Mouse (Mus musculus) intestine, postnatal 0 days (tissue): Measurements from ENCODE around the gene Ggct. TPM values are rescaled to one million over a fixed set of nuclear protein-coding genes. Genes with fewer than 3 reads are reported as not detected.

ENCODE experiments used
- ATAC-seq: fragments of 200-750 bp; cut with Nextera tagmentation; 2 replicates; pipeline ENCODE4 v1.8.0; 2017; ENCODE audit warnings: mild to moderate bottlenecking, moderate TSS enrichment, moderate library complexity
- H3K27ac ChIP-seq: fragments of 300-500 bp; sonication (generic); 2 replicates; pipeline ENCODE4 v1.5.1; 2014; ENCODE audit warnings: mild to moderate bottlenecking, low read depth, low read length, moderate library complexity
- H3K27me3 ChIP-seq: fragments of 300-500 bp; sonication (generic); replicated peaks from 2 replicates; pipeline ENCODE4 v1.6.1; 2014; ENCODE audit warnings: low read length, mixed read lengths; ENCODE audit not compliant: control insufficient read depth, insufficient read depth
- H3K36me3 ChIP-seq: fragments of 300-500 bp; sonication (generic); 2 replicates; pipeline ENCODE4 v1.6.1; 2014; ENCODE audit warnings: mild to moderate bottlenecking, moderate library complexity; ENCODE audit not compliant: control insufficient read depth, insufficient read depth
- H3K4me1 ChIP-seq: fragments of 300-500 bp; sonication (generic); replicated peaks from 2 replicates; pipeline ENCODE4 v1.6.1; 2014; ENCODE audit warnings: antibody characterized with exemption, low read length, mixed read lengths; ENCODE audit not compliant: control insufficient read depth, insufficient read depth
- H3K4me2 ChIP-seq: fragments of 300-500 bp; sonication (generic); replicated peaks from 2 replicates; pipeline ENCODE4 v1.6.1; 2014; ENCODE audit warnings: low read depth, mild to moderate bottlenecking, moderate library complexity
- H3K4me3 ChIP-seq: fragments of 300-500 bp; sonication (generic); 2 replicates; pipeline ENCODE4 v1.5.1; 2014; ENCODE audit warnings: low read depth, low read length
- H3K9ac ChIP-seq: fragments of 300-500 bp; sonication (generic); 2 replicates; pipeline ENCODE4 v1.6.1; 2014; ENCODE audit warnings: mild to moderate bottlenecking, low read depth, low read length
- H3K9me3 ChIP-seq: fragments of 300-500 bp; sonication (generic); 2 replicates; pipeline ENCODE4 v1.6.1; 2016; ENCODE audit warnings: mixed run types; ENCODE audit not compliant: control insufficient read depth
- CTCF ChIP-seq: sonication (generic); IDR thresholded peaks from 2 replicates; pipeline ENCODE4 v1.5.1; 2016; ENCODE audit warnings: low read depth, mild to moderate bottlenecking, control low read depth, antibody characterized with exemption, moderate library complexity
- WGBS: fragments of 180-500 bp; shearing (Covaris S2); extraction: QIAGEN DNeasy Blood & Tissue Kit; methylation state at CpG from one replicate; pipeline ENCODE4 v1.1.7; 2014; 5-methylcytosine and 5-hydroxymethylcytosine counted together
- polyA plus RNA-seq: library from polyadenylated mRNA; unstranded; fragments of >200 nt; fragmentation: Nextera tagmentation; extraction: Ambion mirVana; gene quantifications from 2 replicates; pipeline ENCODE4 v1.2.1, GENCODE M21; 2015

Gene Ggct
- polyA plus RNA-seq, 1 experiment from 2014 or later = 25.5 TPM

DNA sequence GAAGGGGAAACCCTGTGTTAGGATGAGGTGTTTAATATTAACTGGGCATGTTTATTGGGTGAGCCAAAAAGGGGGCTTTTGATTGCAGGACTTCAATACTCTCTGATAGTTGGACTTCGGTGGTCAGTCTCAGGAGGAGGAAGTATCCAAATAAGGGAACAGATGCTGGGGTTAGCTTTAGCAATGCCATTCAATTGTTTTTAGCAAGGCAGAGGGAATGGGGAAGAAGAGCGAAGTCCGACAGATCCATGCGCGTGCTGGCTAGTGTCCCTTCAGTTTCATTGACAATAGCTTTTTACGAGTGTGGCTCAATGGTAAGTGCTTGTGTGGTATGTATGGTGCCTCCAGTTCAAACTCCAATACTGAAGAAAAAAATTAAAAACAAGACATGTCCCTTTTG is 51.6 kb downstream of the Ggct start:
- no peak for ATAC-seq
- peaks cover 13% of the 10 kb centered on the region; the same call in 1 of the 2 replicates for H3K36me3 ChIP-seq
- no peak overlapping the region for H3K9ac ChIP-seq
- no peak for TF ChIP-seq CTCF
- no peak overlapping the region for H3K4me2 ChIP-seq
- no peaks in the 10 kb centered on the region for H3K27me3 ChIP-seq
- WGBS = 86% methylated on average over 6 of the region's 6 CpGs
- no peaks in the 10 kb centered on the region; the same call in 1 of the 2 replicates for H3K4me1 ChIP-seq
- H3K27ac ChIP-seq = no peak overlapping the region
- H3K4me3 ChIP-seq = no peak overlapping the region
- no peaks in the 10 kb centered on the region for H3K9me3 ChIP-seq

DNA sequence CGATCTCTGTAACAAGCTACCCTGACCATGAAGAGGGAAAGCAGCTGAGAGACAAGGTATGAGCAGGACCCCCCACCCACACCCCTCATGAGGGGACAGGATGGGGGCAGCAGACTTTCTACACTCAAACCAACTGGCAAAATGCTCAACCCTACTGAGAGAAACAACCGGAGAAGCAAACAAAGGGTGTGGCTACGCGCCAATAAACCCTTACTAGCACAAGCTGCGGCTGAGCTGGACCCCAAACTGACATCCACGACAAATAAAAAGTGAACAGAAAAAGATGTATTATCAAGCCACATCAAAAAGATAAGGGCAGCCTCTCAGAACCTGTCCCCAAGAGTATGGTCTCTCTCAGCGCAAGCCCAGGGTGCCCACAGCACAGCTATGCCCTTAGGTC is 52.6 kb downstream of the Ggct start:
- Histone ChIP-seq H3K4me1 (no peaks in the 10 kb centered on the region; the same call in 1 of the 2 replicates), H3K9me3 (no peaks in the 10 kb centered on the region), H3K9ac (no peak overlapping the region), H3K4me2 (no peak overlapping the region), H3K4me3 (no peak overlapping the region), H3K27ac (no peak overlapping the region), H3K36me3 (peaks cover 13% of the 10 kb centered on the region; the same call in 1 of the 2 replicates), H3K27me3 (no peaks in the 10 kb centered on the region)
- no peak for TF ChIP-seq CTCF
- no peak for ATAC-seq
- WGBS = 58% methylated on average over 7 of the region's 7 CpGs

DNA sequence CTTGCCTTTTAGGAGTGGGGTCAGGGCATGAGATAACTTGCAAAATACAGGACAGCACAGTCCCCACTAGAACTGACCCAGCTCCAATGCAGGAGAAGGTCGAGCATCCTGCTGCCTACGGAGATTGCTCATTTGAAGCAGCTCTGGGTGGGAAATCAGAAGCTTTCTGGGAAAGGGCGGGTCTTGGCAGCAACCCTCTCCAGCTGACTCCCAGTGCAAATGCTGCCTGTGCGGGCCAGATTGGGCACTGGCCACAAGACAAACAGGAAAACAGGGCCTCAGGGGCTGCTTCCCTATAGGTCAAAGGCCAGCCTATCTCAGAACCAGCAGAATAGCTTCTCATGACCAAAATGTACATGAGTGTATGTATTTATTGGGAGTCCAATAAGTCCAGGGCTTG is 53.1 kb downstream of the Ggct start:
- no peak for ATAC-seq
- Histone ChIP-seq H3K4me1 (no peaks in the 10 kb centered on the region; the same call in 1 of the 2 replicates), H3K4me2 (no peak overlapping the region), H3K27ac (no peak overlapping the region), H3K27me3 (no peaks in the 10 kb centered on the region), H3K36me3 (peaks cover 11% of the 10 kb centered on the region; the same call in 1 of the 2 replicates), H3K9me3 (no peaks in the 10 kb centered on the region), H3K4me3 (no peak overlapping the region), H3K9ac (no peak overlapping the region)
- WGBS = 57% methylated on average over 4 of the region's 4 CpGs
- TF ChIP-seq CTCF = no peak

DNA sequence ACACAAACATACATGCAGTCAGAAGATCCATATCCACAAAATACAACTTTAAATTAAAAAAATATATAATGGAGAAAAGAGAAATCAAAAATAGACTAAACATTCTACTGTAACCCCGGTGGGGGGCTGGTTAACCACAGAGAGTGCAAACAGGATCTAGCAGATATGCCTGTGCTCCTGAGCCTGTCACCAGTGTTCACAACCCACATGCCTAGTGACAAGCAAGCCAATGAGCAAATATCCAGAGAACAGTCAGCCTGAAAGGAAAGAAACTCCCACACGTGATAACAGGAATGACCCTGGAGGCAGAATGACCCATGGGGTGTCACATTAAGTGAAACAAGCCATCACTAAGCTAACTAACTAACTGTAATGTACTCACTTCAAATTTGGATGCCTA is 56.3 kb downstream of the Ggct start:
- H3K27ac ChIP-seq = no peak overlapping the region
- no peak overlapping the region for H3K4me2 ChIP-seq
- H3K27me3 ChIP-seq = no peaks in the 10 kb centered on the region
- no peak for TF ChIP-seq CTCF
- H3K4me1 ChIP-seq = no peaks in the 10 kb centered on the region; the same call in 1 of the 2 replicates
- ATAC-seq = no peak
- H3K36me3 ChIP-seq = no peaks in the 10 kb centered on the region; the same call in 1 of the 2 replicates
- WGBS = 70% methylated on average over 2 of the region's 2 CpGs
- no peak overlapping the region for H3K9ac ChIP-seq
- no peak overlapping the region for H3K4me3 ChIP-seq
- H3K9me3 ChIP-seq = no peaks in the 10 kb centered on the region

DNA sequence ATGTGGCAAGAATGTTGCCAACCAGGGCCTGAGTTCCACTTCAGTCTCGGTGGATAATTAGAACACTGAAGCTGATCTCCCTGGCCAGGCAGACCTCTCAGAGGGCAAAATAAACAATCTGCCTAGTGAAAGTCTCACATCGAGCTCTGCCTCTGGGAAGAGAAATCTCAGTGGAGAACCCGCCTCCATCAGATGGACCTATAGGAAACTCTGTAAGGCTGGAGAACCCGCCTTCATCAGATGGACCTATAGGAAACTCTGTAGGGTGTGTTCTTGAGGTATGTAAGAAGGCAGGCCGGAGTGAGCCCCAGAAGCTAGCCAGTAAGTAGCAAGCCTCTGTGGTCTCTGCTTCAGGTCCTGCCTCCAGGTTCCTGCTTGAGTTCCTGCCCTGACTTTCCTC is 57.8 kb downstream of the Ggct start:
- no peaks in the 10 kb centered on the region for H3K36me3 ChIP-seq
- H3K27me3 ChIP-seq = no peaks in the 10 kb centered on the region
- H3K27ac ChIP-seq = no peak overlapping the region
- H3K4me1 ChIP-seq = no peaks in the 10 kb centered on the region; the same call in 1 of the 2 replicates
- H3K9me3 ChIP-seq = no peaks in the 10 kb centered on the region
- H3K4me3 ChIP-seq = no peak overlapping the region
- no peak overlapping the region for H3K9ac ChIP-seq
- H3K4me2 ChIP-seq = no peak overlapping the region
- WGBS = 78% methylated on average over 5 of the region's 5 CpGs
- TF ChIP-seq CTCF = no peak
- no peak for ATAC-seq

DNA sequence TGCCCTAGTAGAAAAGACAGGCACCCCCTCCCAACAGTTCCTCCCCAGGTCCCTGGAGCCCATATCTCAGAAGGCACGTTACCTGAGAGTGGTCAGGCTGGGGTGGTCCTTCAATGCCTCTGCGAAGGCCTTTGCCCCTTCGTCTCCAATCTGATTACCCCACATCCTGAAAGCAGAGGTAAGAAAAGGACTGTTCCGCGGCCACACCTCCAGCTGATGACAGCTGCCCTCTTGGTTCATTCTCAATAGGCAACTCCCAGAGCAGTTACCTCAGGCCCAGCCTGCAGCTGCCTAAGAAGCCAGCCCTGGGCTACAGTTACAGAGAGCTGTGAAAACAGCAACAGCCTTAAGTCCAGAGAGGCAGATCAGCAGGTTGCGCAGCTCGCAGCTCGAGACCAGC is 58.4 kb downstream of the Ggct start:
- H3K27ac ChIP-seq = no peak overlapping the region
- no peaks in the 10 kb centered on the region for H3K4me1 ChIP-seq
- H3K9ac ChIP-seq = no peak overlapping the region
- H3K9me3 ChIP-seq = no peaks in the 10 kb centered on the region
- no peak overlapping the region for H3K4me2 ChIP-seq
- H3K4me3 ChIP-seq = no peak overlapping the region
- H3K36me3 ChIP-seq = no peaks in the 10 kb centered on the region
- 89% methylated on average over 8 of the region's 8 CpGs for WGBS
- no peak for ATAC-seq
- TF ChIP-seq CTCF = no peak
- no peaks in the 10 kb centered on the region for H3K27me3 ChIP-seq

DNA sequence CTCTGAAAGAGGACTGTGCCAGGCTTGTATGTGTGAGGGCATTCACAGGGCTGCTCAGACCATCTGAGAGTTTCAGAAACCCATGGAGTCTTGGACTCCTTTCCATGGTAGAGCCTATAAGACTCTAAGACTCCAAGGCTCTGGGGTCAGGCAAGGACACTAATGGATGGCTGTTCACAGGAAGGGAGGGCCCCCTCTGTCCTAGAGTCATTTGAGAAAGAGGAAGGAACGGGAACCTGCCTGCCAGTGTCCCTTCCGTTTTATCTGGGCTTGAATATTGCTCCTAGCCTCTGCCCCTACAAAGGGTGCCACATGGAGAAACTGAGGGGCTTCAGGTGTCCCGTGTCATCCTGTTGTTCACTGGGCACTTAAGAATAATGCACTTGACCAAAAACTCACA is 58.9 kb downstream of the Ggct start:
- H3K4me3 ChIP-seq = no peak overlapping the region
- no peak overlapping the region for H3K27ac ChIP-seq
- TF ChIP-seq CTCF = no peak
- no peaks in the 10 kb centered on the region for H3K36me3 ChIP-seq
- ATAC-seq = no peak
- no peak overlapping the region for H3K4me2 ChIP-seq
- no peaks in the 10 kb centered on the region for H3K27me3 ChIP-seq
- WGBS = 71% methylated on average over 3 of the region's 3 CpGs
- H3K4me1 ChIP-seq = no peaks in the 10 kb centered on the region
- H3K9ac ChIP-seq = no peak overlapping the region
- no peaks in the 10 kb centered on the region for H3K9me3 ChIP-seq
